Comparison of ENCODE assay signal across 19 mouse cellular contexts in genomic region chr13:55953426-55953825, GRCm38 (mm10).
DNase-seq lines count a peak whose midpoint lies in the region; TF ChIP-seq lines count a peak whose summit lies in the region.
"Had no signal": no experiment of that assay in that cellular context is flagged by ENCODE, and none has a peak within 500 bp of the region (broad histone marks: within the 10 kb centered on the region; RNA-seq: fewer than 3 reads in every experiment).

No protein-coding gene starts in this region.

- H3K4me3 ChIP-seq in lung, adult 2 months (replicated peaks; ENCODE audit: extremely low read depth, low read depth, low read length): no peak overlapping the region
- H3K4me3 ChIP-seq: forebrain, embryonic 10.5 days; forebrain, embryonic 13.5 days; heart, adult 2 months; heart, embryonic 10.5 days; heart, embryonic 13.5 days had no signal

- TF ChIP-seq POLR2A in lung, adult 2 months (IDR thresholded peaks at IDR 0.05; ENCODE audit: borderline replicate concordance, extremely low read depth, low read depth, low read length): no peak

- TF ChIP-seq CTCF in lung, adult 2 months (IDR thresholded peaks at IDR 0.05; ENCODE audit: insufficient read depth, low read length): no peak

- no peaks in the 10 kb centered on the region for H3K4me1 ChIP-seq in lung, adult 2 months (ENCODE audit: control insufficient read depth, insufficient read depth, low read length)
- H3K4me1 ChIP-seq: heart, embryonic 13.5 days had no signal

- WGBS in lung, adult 2 months: 68% methylated on average over 2 of the region's 2 CpGs

- DNase-seq in adrenal gland, postnatal 10 days: peak; percentile 12
- no peak for DNase-seq in adrenal gland, postnatal 14 days
- peak; percentile 2 to 42 for DNase-seq in kidney, postnatal 25 days
- no peak for DNase-seq in kidney, adult 9 months
- DNase-seq in lung, postnatal 25 days (ENCODE audit: low spot score): peak; percentile 39
- DNase-seq in lung, adult 2 months: no peak
- DNase-seq: adrenal gland, adult 8-10 months; cerebellum, adult 11 months; cerebellum, adult 2 months; cerebellum, adult 9-11 months; gastrocnemius, postnatal 10 days; gastrocnemius, postnatal 36 days; heart, adult 2 months; heart, postnatal 14 days; heart, postnatal 4 days had no signal

Comparison
In these comparisons a context has a peak if more than half of its experiments do, and no peak if none do; other contexts are left out.
1. DNase-seq: peak in adrenal gland, postnatal 10 days (single experiment), kidney, postnatal 25 days (2 of 2) and lung, postnatal 25 days (single experiment); none in adrenal gland, postnatal 14 days (single experiment), kidney, adult 9 months (single experiment) and lung, adult 2 months (single experiment).